Mouse (Mus musculus) stomach, postnatal 0 days (tissue): ENCODE measurements around the gene Lrrc3c.

ENCODE experiments used
- CTCF ChIP-seq: IDR thresholded peaks from 2 replicates; pipeline ENCODE4 v1.5.1; 2016; ENCODE audit warnings: antibody characterized with exemption, low read depth, mild to moderate bottlenecking, moderate library complexity
- EP300 ChIP-seq: optimal IDR thresholded peaks from 2 replicates; pipeline ENCODE3; 2016; ENCODE audit warnings: antibody characterized with exemption

- TF ChIP-seq CTCF (no peak), EP300 (no peak)
Observed at GRCm38 (mm10) chr11:98581286-98582029, 16.6 kb upstream of the Lrrc3c start.
